Mouse (Mus musculus): Measurements from ENCODE around the gene Sub1. TPM values are rescaled to one million over a fixed set of nuclear protein-coding genes. Genes with fewer than 3 reads are reported as not detected.
A peak's percentile ranks its signal among the peaks of the same experiment; 100 is the strongest.

Gene Sub1
- total and polyA plus RNA-seq, 2 experiments from 2014 or later, result 133 to 676 TPM

DNA sequence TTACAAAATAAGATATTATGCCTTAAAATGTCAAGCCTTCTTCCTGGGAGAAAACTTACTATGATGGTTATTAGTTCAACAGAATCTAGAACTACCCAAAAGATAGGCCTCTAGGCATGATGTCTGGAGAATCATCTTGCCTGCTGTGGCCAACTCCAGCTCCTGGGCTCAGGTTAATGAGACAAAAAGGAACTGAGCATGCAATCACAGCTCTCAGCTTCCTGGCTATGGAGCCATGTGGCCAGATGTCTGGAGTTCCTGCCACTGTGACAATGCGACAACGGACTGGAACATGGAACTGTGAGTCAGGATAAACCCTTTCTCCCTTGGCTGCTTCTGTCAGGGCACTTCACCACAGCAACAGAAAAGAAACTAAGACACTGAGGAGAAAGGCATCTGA lies 14.8 kb downstream of the Sub1 start:
- no peaks in the 10 kb centered on the region for H3K27me3 ChIP-seq (ENCODE audit: insufficient read depth, low read length)
- no peak for DNase-seq (ENCODE audit: low spot score)
- no peak overlapping the region for H3K9ac ChIP-seq (replicated peaks; ENCODE audit: low read length, poor library complexity, severe bottlenecking)
- no peaks in the 10 kb centered on the region for H3K9me3 ChIP-seq (ENCODE audit: low read length)
- ATAC-seq (ENCODE audit: low FRiP score), result no peak
- no peaks in the 10 kb centered on the region for H3K4me1 ChIP-seq (ENCODE audit: insufficient read depth, low read length)
- WGBS, result 78% methylated on average over 2 of the region's 2 CpGs
- peaks cover 42% of the 10 kb centered on the region for H3K36me3 ChIP-seq (ENCODE audit: insufficient read depth, low read length)
- H3K4me2 ChIP-seq (ENCODE audit: low read depth, low read length, poor library complexity, severe bottlenecking), result no peak overlapping the region
- H3K27ac ChIP-seq (ENCODE audit: low read depth, low read length), result no peak overlapping the region
- no peak overlapping the region for H3K4me3 ChIP-seq (ENCODE audit: low read depth, low read length)
- no peak for TF ChIP-seq CTCF (IDR thresholded peaks at IDR 0.05)

DNA sequence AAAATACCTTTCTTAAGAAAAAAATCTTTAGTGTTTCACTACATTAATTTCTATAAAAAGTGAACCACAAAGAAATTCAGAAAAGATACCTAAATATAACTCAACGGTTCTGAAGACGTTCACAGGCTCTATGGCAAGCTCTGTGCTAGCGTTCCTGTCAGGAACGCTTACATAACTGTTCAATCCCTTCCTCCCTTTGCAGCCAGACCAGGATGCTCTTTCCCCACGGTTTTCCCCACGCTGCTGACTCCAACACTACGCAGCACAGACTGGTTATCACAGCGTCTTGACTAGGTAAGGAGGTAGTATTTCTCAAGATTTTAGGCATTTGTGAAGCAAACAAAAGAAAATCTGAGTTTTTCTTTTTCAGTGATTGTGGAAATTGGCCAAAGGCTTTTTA lies 15.3 kb downstream of the Sub1 start:
- no peak for TF ChIP-seq CTCF (IDR thresholded peaks at IDR 0.05)

DNA sequence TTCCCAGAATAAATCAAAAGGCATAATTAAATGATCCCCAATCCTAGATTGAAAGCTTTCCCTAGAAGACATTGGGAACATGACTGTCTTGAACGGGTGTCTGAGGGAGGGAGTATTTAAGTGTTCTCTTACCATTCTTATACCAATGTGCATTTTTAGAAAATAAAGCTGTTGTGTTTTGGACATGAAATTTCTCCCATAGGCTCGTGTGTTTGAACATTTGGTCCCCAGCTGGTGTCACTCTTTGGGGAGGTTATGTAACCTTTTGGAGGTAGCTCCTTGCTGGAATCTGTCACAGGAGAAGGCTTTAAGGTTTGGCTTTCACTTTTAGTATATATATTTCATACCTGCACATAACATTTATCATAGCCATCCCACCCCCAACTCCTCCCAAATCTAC lies 18.6 kb downstream of the Sub1 start:
- no peaks in the 10 kb centered on the region for H3K9me3 ChIP-seq (ENCODE audit: low read length)
- H3K9ac ChIP-seq (replicated peaks; ENCODE audit: low read length, poor library complexity, severe bottlenecking), result no peak overlapping the region
- DNase-seq (ENCODE audit: low spot score) (no peak), ATAC-seq (ENCODE audit: low FRiP score) (no peak)
- H3K4me3 ChIP-seq (ENCODE audit: low read depth, low read length), result no peak overlapping the region
- peaks cover 16% of the 10 kb centered on the region for H3K36me3 ChIP-seq (ENCODE audit: insufficient read depth, low read length)
- TF ChIP-seq CTCF (IDR thresholded peaks at IDR 0.05), result no peak
- H3K4me2 ChIP-seq (ENCODE audit: low read depth, low read length, poor library complexity, severe bottlenecking), result no peak overlapping the region
- no peak overlapping the region for H3K27ac ChIP-seq (ENCODE audit: low read depth, low read length)
- WGBS, result 86% methylated on average over 2 of the region's 2 CpGs
- no peaks in the 10 kb centered on the region for H3K27me3 ChIP-seq (ENCODE audit: insufficient read depth, low read length)
- H3K4me1 ChIP-seq (ENCODE audit: insufficient read depth, low read length), result no peaks in the 10 kb centered on the region

More for the DNA sequence above, 15.3 kb downstream of the Sub1 start:
- 93% methylated on average over 8 of the region's 8 CpGs for WGBS
- peaks cover 39% of the 10 kb centered on the region for H3K36me3 ChIP-seq (ENCODE audit: insufficient read depth, low read length)
- H3K4me1 ChIP-seq (ENCODE audit: insufficient read depth, low read length), result no peaks in the 10 kb centered on the region
- no peak for ATAC-seq (ENCODE audit: low FRiP score)
- H3K9ac ChIP-seq (replicated peaks; ENCODE audit: low read length, poor library complexity, severe bottlenecking), result no peak overlapping the region
- H3K27ac ChIP-seq (ENCODE audit: low read depth, low read length), result no peak overlapping the region
- H3K27me3 ChIP-seq (ENCODE audit: insufficient read depth, low read length), result no peaks in the 10 kb centered on the region
- H3K4me3 ChIP-seq (ENCODE audit: low read depth, low read length), result no peak overlapping the region
- DNase-seq (ENCODE audit: low spot score), result no peak
- no peaks in the 10 kb centered on the region for H3K9me3 ChIP-seq (ENCODE audit: low read length)
- H3K4me2 ChIP-seq (ENCODE audit: low read depth, low read length, poor library complexity, severe bottlenecking), result no peak overlapping the region

DNA sequence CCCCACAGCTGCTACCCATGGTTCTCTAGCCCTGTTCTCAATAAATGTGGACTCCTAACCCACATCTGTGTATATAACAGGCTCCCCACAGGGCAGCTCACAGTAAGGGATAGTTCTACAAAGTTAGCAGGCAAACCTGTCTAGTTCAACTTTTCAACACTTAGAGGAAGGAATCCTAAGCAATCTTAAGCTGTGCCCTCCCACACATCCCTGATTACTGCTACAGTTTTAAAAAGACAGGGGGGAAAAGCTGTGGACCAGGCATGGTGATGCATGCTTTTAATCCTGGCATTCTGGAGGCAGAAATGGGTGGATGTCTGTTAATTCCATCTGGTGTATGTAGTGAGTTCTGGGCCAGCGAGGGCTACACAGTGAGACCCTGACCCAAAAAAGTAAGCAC lies 19.7 kb downstream of the Sub1 start:
- TF ChIP-seq CTCF (IDR thresholded peaks at IDR 0.05), result no peak
- no peak for DNase-seq (ENCODE audit: low spot score)
- WGBS, result 95% methylated on average over 1 of the region's 1 CpGs
- Histone ChIP-seq H3K4me3 (ENCODE audit: low read depth, low read length) (no peak overlapping the region), H3K36me3 (ENCODE audit: insufficient read depth, low read length) (peaks cover 12% of the 10 kb centered on the region), H3K9ac (replicated peaks; ENCODE audit: low read length, poor library complexity, severe bottlenecking) (no peak overlapping the region), H3K27me3 (ENCODE audit: insufficient read depth, low read length) (no peaks in the 10 kb centered on the region), H3K9me3 (ENCODE audit: low read length) (no peaks in the 10 kb centered on the region), H3K4me2 (ENCODE audit: low read depth, low read length, poor library complexity, severe bottlenecking) (no peak overlapping the region), H3K27ac (ENCODE audit: low read depth, low read length) (no peak overlapping the region), H3K4me1 (ENCODE audit: insufficient read depth, low read length) (no peaks in the 10 kb centered on the region)
- no peak for ATAC-seq (ENCODE audit: low FRiP score)

DNA sequence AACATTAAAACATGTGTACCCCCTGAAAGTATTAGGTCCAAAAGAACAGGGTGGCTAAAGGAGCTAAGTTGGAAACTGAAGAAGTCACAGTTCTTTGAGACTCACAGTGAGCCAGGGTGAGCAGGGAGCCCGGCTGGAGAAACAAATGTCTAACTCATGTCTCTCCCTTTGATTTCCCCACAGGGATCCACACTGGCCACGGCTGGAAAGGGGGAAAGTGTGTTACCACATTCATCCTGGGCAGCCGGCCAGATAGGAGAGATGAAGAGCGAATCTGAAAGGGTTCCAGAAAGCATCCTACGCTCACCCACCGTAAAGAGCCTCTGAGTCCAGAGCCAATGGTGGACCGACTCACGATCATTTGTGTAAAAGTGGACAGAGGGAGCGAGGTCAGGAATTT lies 20.9 kb downstream of the Sub1 start:
- Histone ChIP-seq H3K4me2 (ENCODE audit: low read depth, low read length, poor library complexity, severe bottlenecking) (no peak overlapping the region), H3K27ac (ENCODE audit: low read depth, low read length) (no peak overlapping the region), H3K9ac (replicated peaks; ENCODE audit: low read length, poor library complexity, severe bottlenecking) (no peak overlapping the region), H3K27me3 (ENCODE audit: insufficient read depth, low read length) (no peaks in the 10 kb centered on the region), H3K4me1 (ENCODE audit: insufficient read depth, low read length) (no peaks in the 10 kb centered on the region), H3K9me3 (ENCODE audit: low read length) (no peaks in the 10 kb centered on the region), H3K4me3 (ENCODE audit: low read depth, low read length) (no peak overlapping the region), H3K36me3 (ENCODE audit: insufficient read depth, low read length) (peaks cover 7% of the 10 kb centered on the region)
- ATAC-seq (ENCODE audit: low FRiP score), result no peak
- TF ChIP-seq CTCF (IDR thresholded peaks at IDR 0.05), result no peak
- DNase-seq (ENCODE audit: low spot score), result peak; percentile 29
- 79% methylated on average over 9 of the region's 9 CpGs for WGBS

DNA sequence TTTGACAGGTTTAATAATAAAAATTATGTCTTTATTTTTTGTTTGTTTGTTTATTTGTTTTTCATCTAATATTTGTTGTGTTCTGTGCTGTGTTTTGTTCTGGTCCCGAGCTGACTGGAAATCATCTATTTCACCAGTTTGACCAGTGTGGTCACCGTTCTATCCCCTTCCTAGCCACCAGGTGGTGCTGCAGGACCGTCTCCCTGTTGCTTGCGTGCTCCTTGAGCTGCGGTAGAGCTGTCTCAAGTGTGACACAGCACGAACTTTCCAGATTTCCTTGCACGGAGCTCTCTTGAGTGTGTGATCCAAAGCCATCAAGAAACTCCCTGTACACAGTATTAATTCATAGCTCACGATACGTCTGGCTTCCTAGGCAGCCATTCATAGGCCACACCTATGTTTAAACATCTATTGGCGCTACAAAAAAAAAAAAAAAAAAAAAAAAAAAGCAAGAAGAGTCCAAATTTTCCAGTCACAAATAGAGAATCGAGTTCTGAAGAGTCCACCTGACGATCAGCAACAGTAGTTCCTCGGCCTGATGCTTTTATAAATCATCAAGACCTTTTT lies 24.8 kb downstream of the Sub1 start:
- Histone ChIP-seq H3K4me3 (ENCODE audit: low read depth, low read length) (no peak overlapping the region), H3K4me1 (ENCODE audit: insufficient read depth, low read length) (no peaks in the 10 kb centered on the region), H3K27ac (ENCODE audit: low read depth, low read length) (no peak overlapping the region), H3K4me2 (ENCODE audit: low read depth, low read length, poor library complexity, severe bottlenecking) (no peak overlapping the region), H3K9ac (replicated peaks; ENCODE audit: low read length, poor library complexity, severe bottlenecking) (no peak overlapping the region), H3K36me3 (ENCODE audit: insufficient read depth, low read length) (no peaks in the 10 kb centered on the region), H3K9me3 (ENCODE audit: low read length) (no peaks in the 10 kb centered on the region), H3K27me3 (ENCODE audit: insufficient read depth, low read length) (no peaks in the 10 kb centered on the region)
- TF ChIP-seq CTCF (IDR thresholded peaks at IDR 0.05), result peak; percentile 99
- 26% methylated on average over 13 of the region's 13 CpGs for WGBS
- DNase-seq (ENCODE audit: low spot score), result peak; percentile 75
- peak; percentile 76 for ATAC-seq (ENCODE audit: low FRiP score)

Measured in midbrain, postnatal 0 days (tissue).